Mouse (Mus musculus) heart, adult 2 months (tissue): Measurements from ENCODE around the gene Cdhr4. TPM values are rescaled to one million over a fixed set of nuclear protein-coding genes. Genes with fewer than 3 reads are reported as not detected.
A peak's percentile ranks its signal among the peaks of the same experiment; 100 is the strongest.

ENCODE experiments used
- DNase-seq, 2 experiments: peaks; one replicate each; pipeline ENCODE4 v3.0.0; 2021
- H3K27ac ChIP-seq: fragments of 200-600 bp; 2 replicates; pipeline ENCODE4 v1.8.1; 2022
- H3K27me3 ChIP-seq: fragments of 200-500 bp; 2 replicates; pipeline ENCODE4 v1.6.1; 2012; ENCODE audit warnings: mild to moderate bottlenecking, low read length, inconsistent platforms, mixed read lengths; ENCODE audit not compliant: control insufficient read depth, insufficient read depth
- H3K36me3 ChIP-seq: fragments of 200-500 bp; 2 replicates; pipeline ENCODE4 v1.6.1; 2012; ENCODE audit warnings: low read length, inconsistent platforms; ENCODE audit not compliant: control insufficient read depth, insufficient read depth
- H3K4me1 ChIP-seq: fragments of 200-500 bp; 2 replicates; pipeline ENCODE4 v1.6.1; 2011; ENCODE audit warnings: low read length; ENCODE audit not compliant: control insufficient read depth, insufficient read depth
- H3K4me3 ChIP-seq: fragments of 200-600 bp; 2 replicates; pipeline ENCODE4 v1.8.1; 2022
- H3K79me2 ChIP-seq: fragments of 200-500 bp; replicated peaks from 2 replicates; pipeline ENCODE4 v1.6.1; 2012; ENCODE audit warnings: mild to moderate bottlenecking, inconsistent platforms, low read length, moderate library complexity, mixed read lengths; ENCODE audit not compliant: control insufficient read depth, insufficient read depth
- H3K9ac ChIP-seq: fragments of 200-500 bp; 2 replicates; pipeline ENCODE4 v1.6.1; 2012; ENCODE audit warnings: low read depth, mild to moderate bottlenecking, control low read depth, inconsistent platforms, low read length, mixed read lengths
- CTCF ChIP-seq: fragments of 200-600 bp; IDR thresholded peaks from 2 replicates; pipeline ENCODE4 v1.8.1; 2022; ENCODE audit warnings: antibody characterized with exemption, mild to moderate bottlenecking, moderate library complexity
- EP300 ChIP-seq: fragments of 200-500 bp; IDR thresholded peaks from 2 replicates; pipeline ENCODE4 v1.6.1; 2011; ENCODE audit warnings: low read depth, low read length, control low read depth; ENCODE audit not compliant: insufficient read depth
- POLR2A ChIP-seq: fragments of 200-500 bp; IDR thresholded peaks from 2 replicates; pipeline ENCODE4 v1.6.1; 2011; ENCODE audit warnings: mild to moderate bottlenecking, low read depth, low read length, control low read depth; ENCODE audit not compliant: insufficient read depth
- WGBS: fragments of 180-500 bp; shearing (Covaris S2); methylation state at CpG from one replicate; pipeline ENCODE4 v1.1.7; 2018; 5-methylcytosine and 5-hydroxymethylcytosine counted together
- intact Hi-C: fragments of 180-260 bp; cut with DNase I; formaldehyde crosslinking; loops from one replicate; pipeline ENCODE4 v1.15.1; 2025
- polyA plus RNA-seq: library from polyadenylated mRNA; depleted of rRNA; stranded (reverse); fragments of >200 nt; gene quantifications from 2 replicates; pipeline ENCODE4 v1.2.3, GENCODE M21; 2012; rRNA removed
- total RNA-seq, 2 experiments: library from RNA; stranded (reverse); gene quantifications; 2 replicates each; pipeline ENCODE4 v1.2.3; 2021

The Cdhr4 gene
- total and polyA plus RNA-seq, 3 experiments = 0.20 to 8.8 (median 1.1) TPM

GRCm38 (mm10) chr9:108048566-108048955 lies 56.3 kb downstream of the Cdhr4 start:
- H3K36me3 ChIP-seq = no peaks in the 10 kb centered on the region
- peak overlapping the region; percentile 63 for H3K27ac ChIP-seq
- H3K27me3 ChIP-seq = no peaks in the 10 kb centered on the region
- peak overlapping the region; percentile 93 for H3K4me3 ChIP-seq
- TF ChIP-seq POLR2A = no peak
- TF ChIP-seq CTCF = no peak
- TF ChIP-seq EP300 = no peak
- no peaks in the 10 kb centered on the region for H3K79me2 ChIP-seq
- intact Hi-C loops = no loop called here
- H3K4me1 ChIP-seq = peaks cover 9% of the 10 kb centered on the region
- H3K9ac ChIP-seq = peak overlapping the region; percentile 18; the same call in 1 of the 2 replicates
- 2% methylated on average over 19 of the region's 19 CpGs for WGBS
- DNase-seq = no peak

GRCm38 (mm10) chr9:108049016-108049455 lies 56.7 kb downstream of the Cdhr4 start, which contains the start of gene Gmppb:
Gene Gmppb (plus strand): TSS chr9:108049242.
- intact Hi-C loops = no loop called here
- Histone ChIP-seq H3K79me2 (no peaks in the 10 kb centered on the region), H3K4me3 (peak within 1 kb of the TSS; percentile 93), H3K27me3 (no peaks in the 10 kb centered on the region), H3K27ac (peak within 1 kb of the TSS; percentile 82), H3K36me3 (no peaks in the 10 kb centered on the region), H3K9ac (peak within 1 kb of the TSS; percentile 78), H3K4me1 (peaks cover 9% of the 10 kb centered on the region)
- TF ChIP-seq POLR2A (peak; percentile 85), CTCF (0 out of 2 replicates have a peak, but pooled peaks have one; percentile 8), EP300 (0 out of 2 replicates have a peak, but pooled peaks have one; percentile 27)
- under 1% methylated on average over 36 of the region's 39 CpGs for WGBS
- peak; percentile 93 to 98 for DNase-seq

Other genes starting within 250 kb of the Cdhr4 start
- gene Rbm5, start 221.5 kb upstream of the Cdhr4 start, total RNA-seq = 10 to 100 TPM; 38.9 to 54.6 TPM
- 50.5 and 68.3 TPM in 2 replicates for gene Rbm5, start 221.5 kb upstream of the Cdhr4 start, polyA plus RNA-seq
- gene Rbm6, start 119.3 kb upstream of the Cdhr4 start, total RNA-seq = 10 to 100 TPM; 29.8 to 31.2 TPM
- 8.3 and 18.1 TPM in 2 replicates for gene Rbm6, start 119.3 kb upstream of the Cdhr4 start, polyA plus RNA-seq
- gene Mon1a, start 104.3 kb upstream of the Cdhr4 start, total RNA-seq = 10 to 100 TPM; 11.0 to 11.2 TPM
- 15.1 and 16.0 TPM in 2 replicates for gene Mon1a, start 104.3 kb upstream of the Cdhr4 start, polyA plus RNA-seq
- 1 to 10 TPM; 3.1 to 3.3 TPM for gene Mst1r, start 85.6 kb upstream of the Cdhr4 start, total RNA-seq
- gene Mst1r, start 85.6 kb upstream of the Cdhr4 start, polyA plus RNA-seq = 11.3 and 12.5 TPM in 2 replicates
- not detected for gene Actl11, start 64.0 kb upstream of the Cdhr4 start, total RNA-seq
- 0.09 and 0.14 TPM in 2 replicates for gene Actl11, start 64.0 kb upstream of the Cdhr4 start, polyA plus RNA-seq
- gene Camkv, start 56.8 kb upstream of the Cdhr4 start, total RNA-seq = not detected
- gene Camkv, start 56.8 kb upstream of the Cdhr4 start, polyA plus RNA-seq = 0.02 and 0.06 TPM in 2 replicates
- gene Traip, start 42.4 kb upstream of the Cdhr4 start, total RNA-seq = 1 to 10 TPM in 1 of 2 experiments, under 1 TPM in 1; 0.70 to 1.2 TPM
- gene Traip, start 42.4 kb upstream of the Cdhr4 start, polyA plus RNA-seq = 0.20 and 0.37 TPM in 2 replicates
- 10 to 100 TPM; 13.4 to 15.7 TPM for gene Uba7, start 17.0 kb upstream of the Cdhr4 start, total RNA-seq
- gene Uba7, start 17.0 kb upstream of the Cdhr4 start, polyA plus RNA-seq = 53.2 and 59.0 TPM in 2 replicates
- gene Gm20661, start 9.4 kb upstream of the Cdhr4 start, total RNA-seq = not detected
- 0.32 and 1.2 TPM in 2 replicates for gene Gm20661, start 9.4 kb upstream of the Cdhr4 start, polyA plus RNA-seq
- 1 to 10 TPM; 4.8 to 8.3 TPM for gene Inka1, start 6.6 kb upstream of the Cdhr4 start, total RNA-seq
- 12.6 and 15.7 TPM in 2 replicates for gene Inka1, start 6.6 kb upstream of the Cdhr4 start, polyA plus RNA-seq
- 1 to 10 TPM; 1.4 to 1.8 TPM for gene Gm20662, start 3.9 kb downstream of the Cdhr4 start, total RNA-seq
- gene Gm20662, start 3.9 kb downstream of the Cdhr4 start, polyA plus RNA-seq = 2.3 and 3.0 TPM in 2 replicates
- gene Ip6k1, start 10.0 kb downstream of the Cdhr4 start, total RNA-seq = 10 to 100 TPM; 30.9 to 39.8 TPM
- 46.0 and 62.1 TPM in 2 replicates for gene Ip6k1, start 10.0 kb downstream of the Cdhr4 start, polyA plus RNA-seq
- gene Gmppb, start 56.7 kb downstream of the Cdhr4 start, total RNA-seq = 10 to 100 TPM; 10.1 to 10.2 TPM
- 9.6 and 11.2 TPM in 2 replicates for gene Gmppb, start 56.7 kb downstream of the Cdhr4 start, polyA plus RNA-seq
- 1 to 10 TPM; 1.5 to 2.0 TPM for gene Amigo3, start 60.7 kb downstream of the Cdhr4 start, total RNA-seq
- 3.1 and 5.1 TPM in 2 replicates for gene Amigo3, start 60.7 kb downstream of the Cdhr4 start, polyA plus RNA-seq
- gene Mst1, start 87.9 kb downstream of the Cdhr4 start, total RNA-seq = not detected
- gene Mst1, start 87.9 kb downstream of the Cdhr4 start, polyA plus RNA-seq = 0.59 TPM in 1 of 2 replicates, not detected in the other
- 10 to 100 TPM; 79.3 to 86.7 TPM for gene Rnf123, start 90.8 kb downstream of the Cdhr4 start, total RNA-seq
- 114 and 126 TPM in 2 replicates for gene Rnf123, start 90.8 kb downstream of the Cdhr4 start, polyA plus RNA-seq
- gene Apeh, start 102.1 kb downstream of the Cdhr4 start, total RNA-seq = 10 to 100 TPM; 37.6 to 39.3 TPM
- gene Apeh, start 102.1 kb downstream of the Cdhr4 start, polyA plus RNA-seq = 58.0 and 92.7 TPM in 2 replicates
- under 1 TPM; 0.03 to 0.05 TPM for gene Bsn, start 197.9 kb downstream of the Cdhr4 start, total RNA-seq
- gene Bsn, start 197.9 kb downstream of the Cdhr4 start, polyA plus RNA-seq = 0.06 and 0.10 TPM in 2 replicates